Mouse (Mus musculus) liver, embryonic 14.5 days (tissue): ENCODE measurements around the gene Nedd1. TPM values are rescaled to one million over a fixed set of nuclear protein-coding genes. Genes with fewer than 3 reads are reported as not detected.

Experiments
- ATAC-seq: fragments of 200-750 bp; cut with Nextera tagmentation; 2 replicates; pipeline ENCODE4 v1.8.0; 2017; ENCODE audit warnings: moderate number of reproducible peaks, mild to moderate bottlenecking, moderate library complexity; ENCODE audit not compliant: insufficient read depth
- DNase-seq, 3 experiments: peaks; one replicate each; pipeline ENCODE4 v3.0.0-alpha.2; 2012 to 2013; ENCODE audit warnings: low read depth in 3 of 3, low spot score in 3 of 3
- H3K27ac ChIP-seq: fragments of 300-500 bp; sonication (generic); 2 replicates; pipeline ENCODE4 v1.5.1; 2014; ENCODE audit warnings: moderate library complexity, mild to moderate bottlenecking, control low read depth, inconsistent platforms
- H3K27me3 ChIP-seq: fragments of 300-500 bp; sonication (generic); 2 replicates; pipeline ENCODE4 v1.6.1; 2014; ENCODE audit warnings: mild to moderate bottlenecking, low read length, moderate library complexity; ENCODE audit not compliant: control insufficient read depth, insufficient read depth
- H3K36me3 ChIP-seq: fragments of 300-500 bp; sonication (generic); replicated peaks from 2 replicates; pipeline ENCODE4 v1.6.1; 2014; ENCODE audit warnings: low read depth; ENCODE audit not compliant: control insufficient read depth, insufficient read depth
- H3K4me1 ChIP-seq, 2 experiments: fragments of 200-500 bp in 1 of 2; fragments of 300-500 bp in 1 of 2; sonication (generic) in 1 of 2; replicated peaks; 2 replicates each; pipeline ENCODE4 v1.6.1; 2012 to 2014; ENCODE audit warnings: antibody characterized with exemption in 1 of 2, inconsistent platforms in 1 of 2, low read length in 1 of 2; ENCODE audit not compliant: control insufficient read depth in 2 of 2, insufficient read depth in 2 of 2
- H3K4me2 ChIP-seq: fragments of 300-500 bp; sonication (generic); 2 replicates; pipeline ENCODE4 v1.6.1; 2014; ENCODE audit warnings: low read depth, mild to moderate bottlenecking, control low read depth, moderate library complexity
- H3K4me3 ChIP-seq, 2 experiments: fragments of 200-500 bp in 1 of 2; fragments of 300-500 bp in 1 of 2; sonication (generic) in 1 of 2; 2 replicates each; pipeline ENCODE4 v1.5.1; 2012 to 2014; ENCODE audit warnings: low read depth in 2 of 2, low read length in 2 of 2, mild to moderate bottlenecking in 2 of 2, control low read depth in 1 of 2, inconsistent platforms in 1 of 2, moderate library complexity in 1 of 2; ENCODE audit not compliant: insufficient read depth in 1 of 2
- H3K9ac ChIP-seq: fragments of 300-500 bp; sonication (generic); replicated peaks from 2 replicates; pipeline ENCODE4 v1.6.1; 2014; ENCODE audit warnings: mild to moderate bottlenecking, control low read depth, moderate library complexity
- H3K9me3 ChIP-seq: fragments of 300-500 bp; sonication (generic); 2 replicates; pipeline ENCODE4 v1.6.1; 2016; ENCODE audit warnings: low read length, mixed read lengths; ENCODE audit not compliant: control insufficient read depth
- CTCF ChIP-seq: IDR thresholded peaks from 2 replicates; pipeline ENCODE4 v1.5.1; 2016; ENCODE audit warnings: antibody characterized with exemption, low read depth, control low read depth
- EP300 ChIP-seq: IDR thresholded peaks from 2 replicates; pipeline ENCODE4 v1.6.1; 2016; ENCODE audit warnings: antibody characterized with exemption, low read depth
- WGBS: fragments of 180-500 bp; shearing (Covaris S2); extraction: QIAGEN DNeasy Blood & Tissue Kit; methylation state at CpG from one replicate; pipeline ENCODE4 v1.1.7; 2014; ENCODE audit not compliant: insufficient replicate concordance; 5-methylcytosine and 5-hydroxymethylcytosine counted together
- polyA plus RNA-seq, 2 experiments: library from polyadenylated mRNA; depleted of rRNA in 1 of 2; stranded (reverse) in 1 of 2; unstranded in 1 of 2; fragments of >200 nt; fragmentation: Nextera tagmentation in 1 of 2; extraction: Ambion mirVana in 1 of 2; gene quantifications; 2 replicates each; pipeline versions ENCODE4 v1.2.1 to v1.2.3; 2012 to 2014

The Nedd1 gene
- polyA plus RNA-seq, 2 experiments: 9.3 to 26.9 TPM

GRCm38 (mm10) chr10:92652399-92652920 is 69.8 kb downstream of the Nedd1 start:
- Histone ChIP-seq H3K27ac (no peak overlapping the region), H3K4me2 (no peak overlapping the region), H3K4me3 (no peak overlapping the region), H3K4me1 (no peaks in the 10 kb centered on the region), H3K9me3 (no peaks in the 10 kb centered on the region), H3K36me3 (no peaks in the 10 kb centered on the region), H3K27me3 (no peaks in the 10 kb centered on the region), H3K9ac (no peak overlapping the region)
- ATAC-seq: no peak
- 24% methylated on average over 3 of the region's 3 CpGs for WGBS
- no peak for TF ChIP-seq EP300
- TF ChIP-seq CTCF: no peak
- DNase-seq: no peak

- 64% methylated on average over 3 of the region's 3 CpGs for WGBS
- ATAC-seq (no peak), DNase-seq (no peak)
- no peak overlapping the region for H3K4me3 ChIP-seq
- H3K9me3 ChIP-seq: no peaks in the 10 kb centered on the region
- H3K9ac ChIP-seq: no peak overlapping the region
- no peaks in the 10 kb centered on the region for H3K4me1 ChIP-seq
- no peak overlapping the region for H3K27ac ChIP-seq
- H3K4me2 ChIP-seq: no peak overlapping the region
- no peak for TF ChIP-seq EP300
- TF ChIP-seq CTCF: no peak
- H3K27me3 ChIP-seq: no peaks in the 10 kb centered on the region
- H3K36me3 ChIP-seq: no peaks in the 10 kb centered on the region
Observed at GRCm38 (mm10) chr10:92651266-92651665, 71.0 kb downstream of the Nedd1 start.

GRCm38 (mm10) chr10:92649096-92649495 is 73.1 kb downstream of the Nedd1 start:
- TF ChIP-seq CTCF: no peak
- TF ChIP-seq EP300: no peak
- no peak overlapping the region for H3K4me3 ChIP-seq
- no peaks in the 10 kb centered on the region for H3K4me1 ChIP-seq
- no peak for DNase-seq
- H3K36me3 ChIP-seq: no peaks in the 10 kb centered on the region
- no peaks in the 10 kb centered on the region for H3K27me3 ChIP-seq
- H3K9me3 ChIP-seq: no peaks in the 10 kb centered on the region
- no peak overlapping the region for H3K9ac ChIP-seq
- 56% methylated on average over 8 of the region's 8 CpGs for WGBS
- H3K27ac ChIP-seq: no peak overlapping the region
- ATAC-seq: no peak
- no peak overlapping the region for H3K4me2 ChIP-seq

GRCm38 (mm10) chr10:92647691-92648090 is 74.5 kb downstream of the Nedd1 start:
- Histone ChIP-seq H3K9me3 (no peaks in the 10 kb centered on the region), H3K27me3 (no peaks in the 10 kb centered on the region), H3K4me3 (no peak overlapping the region), H3K4me2 (no peak overlapping the region), H3K4me1 (no peaks in the 10 kb centered on the region), H3K27ac (no peak overlapping the region), H3K36me3 (no peaks in the 10 kb centered on the region), H3K9ac (no peak overlapping the region)
- ATAC-seq: no peak
- no peak for DNase-seq
- 42% methylated on average over 2 of the region's 2 CpGs for whole genome bisulfite sequencing
- no peak for TF ChIP-seq EP300
- TF ChIP-seq CTCF: no peak

- no peak for TF ChIP-seq CTCF
- TF ChIP-seq EP300: no peak
- Histone ChIP-seq H3K27me3 (no peaks in the 10 kb centered on the region), H3K9ac (no peak overlapping the region), H3K4me2 (no peak overlapping the region), H3K36me3 (no peaks in the 10 kb centered on the region), H3K9me3 (no peaks in the 10 kb centered on the region), H3K4me1 (no peaks in the 10 kb centered on the region), H3K4me3 (no peak overlapping the region), H3K27ac (no peak overlapping the region)
- ATAC-seq (no peak), DNase-seq (no peak)
- 68% methylated on average over 8 of the region's 8 CpGs for WGBS
Observed at GRCm38 (mm10) chr10:92643995-92644394, 78.2 kb downstream of the Nedd1 start.
